Mouse (Mus musculus): Measurements from ENCODE around the gene Hnf4a. TPM values are rescaled to one million over a fixed set of nuclear protein-coding genes. Genes with fewer than 3 reads are reported as not detected.
A peak's percentile ranks its signal among the peaks of the same experiment; 100 is the strongest.

Hnf4a gene
- polyA plus RNA-seq, 1 experiment = not detected

DNA sequence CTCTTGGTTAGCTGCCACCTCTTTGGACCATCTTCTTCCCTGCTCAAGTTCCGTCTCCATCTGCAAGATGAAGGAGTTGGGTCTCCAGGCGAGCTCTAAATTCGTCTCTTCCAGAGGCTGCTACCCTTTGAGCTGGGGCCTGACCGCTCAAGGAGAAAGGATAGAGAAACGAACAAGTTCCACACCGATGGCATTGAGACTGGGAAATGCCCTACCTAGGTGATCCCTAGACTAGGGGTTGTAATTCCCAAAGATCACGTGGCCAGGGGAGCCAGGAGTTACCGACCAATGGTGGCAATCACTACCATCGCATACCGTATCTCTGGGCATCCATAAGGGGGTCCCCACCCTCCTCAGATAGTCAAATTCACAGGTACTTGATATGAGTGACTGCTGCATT is 36.1 kb downstream of the Hnf4a start:
- no peak for DNase-seq (ENCODE audit: extremely low spot score in 1 of 2, low spot score in 1 of 2)

DNA sequence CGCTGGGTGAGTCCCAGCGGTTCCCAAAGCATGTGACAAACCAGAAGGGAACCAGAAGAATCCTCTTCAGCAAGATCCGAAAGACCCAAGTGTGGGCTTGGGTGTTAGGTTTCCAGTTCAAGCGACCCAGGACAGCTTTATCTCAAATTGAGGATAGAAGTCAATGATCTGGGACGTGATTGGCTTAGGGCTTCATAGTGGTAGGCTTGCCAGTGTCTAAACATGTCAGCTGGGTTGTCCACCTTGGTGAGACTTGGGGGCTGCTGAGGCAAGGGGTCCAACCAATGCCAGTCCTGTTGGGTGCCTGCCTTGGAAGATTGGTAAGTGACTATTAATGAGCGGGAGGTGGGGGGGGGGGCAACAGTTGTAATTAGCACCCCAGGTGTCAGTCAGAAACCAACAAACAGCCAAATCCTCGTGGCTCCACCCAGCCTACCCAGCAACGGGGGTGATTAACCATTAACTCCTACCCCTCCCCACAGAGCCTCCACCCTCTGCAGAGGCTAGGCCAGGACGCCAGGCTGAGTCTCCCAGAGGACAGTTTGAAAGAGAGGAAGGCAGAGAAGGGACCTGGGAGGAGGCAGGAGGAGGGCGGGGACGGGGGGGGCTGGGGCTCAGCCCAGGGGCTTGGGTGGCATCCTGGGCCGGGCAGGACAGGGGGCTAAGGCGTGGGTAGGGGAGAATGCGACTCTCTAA is 40.2 kb downstream of the Hnf4a start:
- no peak for DNase-seq (ENCODE audit: extremely low spot score in 1 of 2, low spot score in 1 of 2)

DNA sequence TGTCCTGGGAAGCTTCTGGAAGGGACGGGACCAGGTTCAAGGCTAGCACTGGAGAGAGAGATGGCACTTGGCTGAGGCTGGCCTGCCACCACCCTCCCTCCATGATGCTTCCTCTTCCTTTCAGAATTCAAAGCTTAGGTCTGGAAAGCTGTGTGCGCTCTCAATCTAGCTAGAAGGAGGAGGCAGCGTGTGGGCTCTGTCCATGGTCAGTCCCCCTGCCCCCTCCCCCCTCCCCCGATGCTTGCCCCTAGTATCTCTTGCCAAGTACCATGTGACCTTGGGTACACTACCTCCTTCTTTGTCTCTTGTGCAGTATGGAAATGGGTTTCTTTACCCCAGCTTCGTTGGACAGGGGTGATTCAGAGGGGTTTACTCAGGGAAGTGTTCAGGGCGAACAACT is 42.2 kb downstream of the Hnf4a start:
- no peak for DNase-seq (ENCODE audit: extremely low spot score in 1 of 2, low spot score in 1 of 2)

DNA sequence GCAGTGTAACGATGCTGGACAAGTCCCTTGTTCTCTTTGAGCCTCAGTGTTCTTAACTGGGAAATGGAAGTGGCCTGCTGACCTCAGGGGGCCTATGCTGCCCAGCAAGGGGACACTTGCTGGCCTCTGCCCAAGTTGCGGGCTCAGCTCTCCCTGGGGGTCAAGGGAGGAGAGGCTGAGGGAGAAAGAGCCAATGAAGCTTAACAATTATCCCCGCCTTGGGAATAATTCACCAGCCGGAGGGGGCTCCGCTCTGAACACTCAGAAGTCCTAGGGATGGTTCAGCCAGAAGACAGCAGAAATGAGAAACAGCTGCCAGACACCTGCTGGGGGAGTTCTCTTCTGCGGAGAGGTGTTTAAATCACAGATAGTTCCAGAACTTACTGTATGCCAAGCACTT is 43.2 kb downstream of the Hnf4a start:
- no peak for DNase-seq (ENCODE audit: extremely low spot score in 1 of 2, low spot score in 1 of 2)

- DNase-seq (ENCODE audit: extremely low spot score in 1 of 2, low spot score in 1 of 2) = no peak
Measured at GRCm38 (mm10) chr2:163552518-163552929, 45.9 kb downstream of the Hnf4a start.

GRCm38 (mm10) chr2:163554425-163554982 is 47.9 kb downstream of the Hnf4a start:
- no peak for DNase-seq (ENCODE audit: extremely low spot score in 1 of 2, low spot score in 1 of 2)

GRCm38 (mm10) chr2:163554996-163555395 is 48.4 kb downstream of the Hnf4a start:
- no peak for DNase-seq (ENCODE audit: extremely low spot score in 1 of 2, low spot score in 1 of 2)

DNA sequence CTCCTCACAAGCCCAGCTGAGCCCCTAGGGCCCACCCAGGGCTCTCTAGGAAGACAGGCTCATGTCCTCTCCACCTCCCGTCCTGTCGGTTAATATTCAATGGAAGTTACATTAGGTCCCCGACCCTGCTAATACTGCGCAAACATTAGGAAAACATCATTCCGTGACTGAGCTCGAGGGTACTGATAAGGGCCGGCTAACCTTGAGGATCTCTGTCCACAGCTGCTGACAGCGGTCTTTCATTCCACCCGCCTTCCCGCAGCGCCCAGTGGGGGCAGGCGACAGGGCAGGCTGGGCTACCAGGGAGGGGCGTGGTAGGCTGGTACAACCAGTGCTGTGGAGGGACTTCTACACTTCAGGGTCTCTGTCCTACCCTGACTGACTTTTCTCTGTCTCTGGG is 48.8 kb downstream of the Hnf4a start:
- DNase-seq (ENCODE audit: extremely low spot score in 1 of 2, low spot score in 1 of 2) = no peak

DNA sequence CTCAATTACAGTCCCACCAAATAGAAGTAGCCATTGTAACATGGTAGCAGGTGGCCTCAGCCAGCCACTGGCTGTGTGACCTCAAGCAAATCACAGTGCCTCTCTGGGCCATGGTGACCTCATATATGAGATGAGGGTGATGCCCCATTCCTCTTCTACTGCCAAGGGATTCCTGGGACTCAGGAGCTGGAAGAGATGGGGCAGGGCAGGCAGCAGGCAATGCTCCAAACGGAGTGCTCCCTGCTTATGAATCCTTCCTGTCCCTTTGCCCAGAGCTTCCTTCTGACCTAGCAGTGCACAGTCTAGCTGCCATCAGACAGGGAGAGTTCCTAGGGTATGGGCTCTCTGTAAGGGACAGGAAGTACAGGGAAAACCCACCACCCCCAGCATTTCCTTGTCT is 51.9 kb downstream of the Hnf4a start:
- DNase-seq (ENCODE audit: extremely low spot score in 1 of 2, low spot score in 1 of 2) = no peak

- DNase-seq (ENCODE audit: extremely low spot score in 1 of 2, low spot score in 1 of 2) = no peak
Measured at GRCm38 (mm10) chr2:163559236-163559635, 52.6 kb downstream of the Hnf4a start.

DNA sequence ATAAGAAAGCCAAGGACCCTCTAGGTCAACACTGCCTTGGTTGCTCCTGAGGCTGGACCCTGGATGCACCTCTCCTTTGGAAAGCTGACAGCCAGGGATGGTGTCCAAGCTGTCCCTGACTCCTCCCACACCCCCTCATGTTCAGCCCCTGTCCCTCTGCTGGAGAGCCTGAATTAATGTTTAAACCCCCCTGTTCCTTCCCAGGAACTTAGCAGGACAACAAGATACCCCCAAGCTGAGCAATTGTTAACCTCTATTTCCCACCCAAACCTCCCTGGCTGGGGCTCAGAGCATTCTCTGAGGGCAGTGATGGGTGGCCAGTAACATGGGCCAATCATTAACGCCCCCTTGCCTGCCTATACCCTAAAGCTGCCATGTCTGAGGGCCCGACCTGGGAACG is 53.6 kb downstream of the Hnf4a start:
- no peak for DNase-seq (ENCODE audit: extremely low spot score in 1 of 2, low spot score in 1 of 2)

- DNase-seq (ENCODE audit: extremely low spot score in 1 of 2, low spot score in 1 of 2) = no peak
Measured at GRCm38 (mm10) chr2:163561258-163561948, 54.8 kb downstream of the Hnf4a start.

- no peak for DNase-seq (ENCODE audit: extremely low spot score in 1 of 2, low spot score in 1 of 2)
Measured at GRCm38 (mm10) chr2:163564646-163565045, 58.0 kb downstream of the Hnf4a start.

GRCm38 (mm10) chr2:163574321-163574720 is 67.7 kb downstream of the Hnf4a start:
- DNase-seq (ENCODE audit: extremely low spot score in 1 of 2, low spot score in 1 of 2) = no peak

DNA sequence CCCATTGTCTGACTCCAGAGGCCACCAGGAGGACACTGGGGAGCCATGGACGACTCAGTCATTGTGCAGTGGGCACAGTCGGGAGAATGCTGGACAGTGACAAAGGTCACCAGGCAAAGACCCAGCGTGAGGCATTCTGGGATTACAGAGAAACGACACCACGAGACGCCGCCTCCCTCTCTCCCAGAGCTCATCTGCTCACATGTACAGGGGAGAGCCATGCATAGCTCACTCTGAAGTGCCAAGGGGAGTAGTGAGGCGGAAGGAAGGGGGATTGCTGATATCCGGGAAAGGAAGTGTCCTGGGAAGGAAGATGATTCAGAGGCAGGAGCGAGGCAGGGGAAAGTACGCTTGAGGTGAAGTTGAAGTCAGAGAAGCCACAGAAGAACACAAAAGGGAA is 68.6 kb downstream of the Hnf4a start:
- no peak for DNase-seq (ENCODE audit: extremely low spot score in 1 of 2, low spot score in 1 of 2)

GRCm38 (mm10) chr2:163577986-163578385 is 71.4 kb downstream of the Hnf4a start:
- DNase-seq (ENCODE audit: extremely low spot score in 1 of 2, low spot score in 1 of 2) = peak in 1 of 2 experiments; percentile 25

GRCm38 (mm10) chr2:163580069-163580945 is 73.7 kb downstream of the Hnf4a start:
- no peak for DNase-seq (ENCODE audit: extremely low spot score in 1 of 2, low spot score in 1 of 2)

GRCm38 (mm10) chr2:163583226-163584087 is 76.8 kb downstream of the Hnf4a start:
- DNase-seq (ENCODE audit: extremely low spot score in 1 of 2, low spot score in 1 of 2) = no peak

GRCm38 (mm10) chr2:163584088-163584426 is 77.4 kb downstream of the Hnf4a start:
- no peak for DNase-seq (ENCODE audit: extremely low spot score in 1 of 2, low spot score in 1 of 2)

Measured in frontal cortex, adult 2 months (tissue).